Mouse (Mus musculus): ENCODE results near the gene Gbp4. TPM values are rescaled to one million over a fixed set of nuclear protein-coding genes. Genes with fewer than 3 reads are reported as not detected.
"Not testable (repeated sequence)": the region's sequence is repeated elsewhere in the genome, so short reads cannot be mapped to it uniquely, and the experiment has no call there.

Gene Gbp4
- polyA plus RNA-seq, 1 experiment from 2014 or later, result 1.2 TPM

GRCm38 (mm10) chr5:105138906-105139305 is 480 bp downstream of the Gbp4 start:
- TF ChIP-seq CTCF (IDR thresholded peaks at IDR 0.05; ENCODE audit: low read depth), result no peak
- Histone ChIP-seq H3K9ac (no peak overlapping the region), H3K9me3 (ENCODE audit: low read depth, low read length) (no peaks in the 10 kb centered on the region), H3K27ac (ENCODE audit: low read depth) (no peak overlapping the region), H3K4me2 (no peak overlapping the region), H3K4me3 (ENCODE audit: low read depth, low read length) (no peak overlapping the region), H3K27me3 (ENCODE audit: insufficient read depth, low read length) (no peaks in the 10 kb centered on the region), H3K36me3 (ENCODE audit: insufficient read depth) (no peaks in the 10 kb centered on the region), H3K4me1 (ENCODE audit: insufficient read depth) (no peaks in the 10 kb centered on the region)
- WGBS, result 76% methylated on average over 1 of the region's 1 CpGs
- no peak for DNase-seq
- ATAC-seq (ENCODE audit: insufficient read depth), result no peak

GRCm38 (mm10) chr5:105136706-105137304 is 2.6 kb downstream of the Gbp4 start:
- not testable (repeated sequence) for DNase-seq; H3K4me3 ChIP-seq (ENCODE audit: low read depth, low read length); H3K9ac ChIP-seq; H3K4me2 ChIP-seq; H3K36me3 ChIP-seq (ENCODE audit: insufficient read depth); ATAC-seq (ENCODE audit: insufficient read depth); H3K4me1 ChIP-seq (ENCODE audit: insufficient read depth); H3K27ac ChIP-seq (ENCODE audit: low read depth); H3K9me3 ChIP-seq (ENCODE audit: low read depth, low read length); H3K27me3 ChIP-seq (ENCODE audit: insufficient read depth, low read length)
- 87% methylated on average over 3 of the region's 3 CpGs for WGBS

GRCm38 (mm10) chr5:105121731-105122130 is 17.7 kb downstream of the Gbp4 start:
- H3K4me3 ChIP-seq (ENCODE audit: low read depth, low read length); DNase-seq; H3K9ac ChIP-seq; H3K27ac ChIP-seq (ENCODE audit: low read depth); ATAC-seq (ENCODE audit: insufficient read depth); H3K9me3 ChIP-seq (ENCODE audit: low read depth, low read length); H3K36me3 ChIP-seq (ENCODE audit: insufficient read depth); H3K4me2 ChIP-seq; H3K27me3 ChIP-seq (ENCODE audit: insufficient read depth, low read length); H3K4me1 ChIP-seq (ENCODE audit: insufficient read depth): not testable (repeated sequence)
- WGBS, result 65% methylated on average over 6 of the region's 6 CpGs

GRCm38 (mm10) chr5:105115740-105116139 is 23.6 kb downstream of the Gbp4 start:
- no peaks in the 10 kb centered on the region for H3K36me3 ChIP-seq (ENCODE audit: insufficient read depth)
- TF ChIP-seq CTCF (IDR thresholded peaks at IDR 0.05; ENCODE audit: low read depth), result no peak
- 72% methylated on average over 2 of the region's 2 CpGs for WGBS

GRCm38 (mm10) chr5:105114696-105115095 is 24.7 kb downstream of the Gbp4 start:
- Histone ChIP-seq H3K4me1 (ENCODE audit: insufficient read depth) (no peaks in the 10 kb centered on the region), H3K27ac (ENCODE audit: low read depth) (no peak overlapping the region), H3K36me3 (ENCODE audit: insufficient read depth) (no peaks in the 10 kb centered on the region), H3K9me3 (ENCODE audit: low read depth, low read length) (no peaks in the 10 kb centered on the region), H3K4me3 (ENCODE audit: low read depth, low read length) (no peak overlapping the region), H3K4me2 (no peak overlapping the region), H3K27me3 (ENCODE audit: insufficient read depth, low read length) (no peaks in the 10 kb centered on the region), H3K9ac (no peak overlapping the region)
- DNase-seq (no peak), ATAC-seq (ENCODE audit: insufficient read depth) (no peak)
- no peak for TF ChIP-seq CTCF (IDR thresholded peaks at IDR 0.05; ENCODE audit: low read depth)
- 91% methylated on average over 2 of the region's 2 CpGs for whole genome bisulfite sequencing

More at GRCm38 (mm10) chr5:105115740-105116139, 23.6 kb downstream of the Gbp4 start:
- no peak overlapping the region for H3K27ac ChIP-seq (ENCODE audit: low read depth)
- no peak overlapping the region for H3K4me3 ChIP-seq (ENCODE audit: low read depth, low read length)
- ATAC-seq (ENCODE audit: insufficient read depth), result no peak
- no peak overlapping the region for H3K9ac ChIP-seq
- DNase-seq, result no peak
- no peaks in the 10 kb centered on the region for H3K4me1 ChIP-seq (ENCODE audit: insufficient read depth)
- no peak overlapping the region for H3K4me2 ChIP-seq
- H3K9me3 ChIP-seq (ENCODE audit: low read depth, low read length), result no peaks in the 10 kb centered on the region
- H3K27me3 ChIP-seq (ENCODE audit: insufficient read depth, low read length), result no peaks in the 10 kb centered on the region

GRCm38 (mm10) chr5:105113656-105114055 is 25.7 kb downstream of the Gbp4 start:
- no peak for ATAC-seq (ENCODE audit: insufficient read depth)
- no peak for TF ChIP-seq CTCF (IDR thresholded peaks at IDR 0.05; ENCODE audit: low read depth)

GRCm38 (mm10) chr5:105110271-105110852 is 29.0 kb downstream of the Gbp4 start:
- DNase-seq, result peak; percentile 47
- ATAC-seq (ENCODE audit: insufficient read depth), result peak; percentile 77

More at GRCm38 (mm10) chr5:105113656-105114055, 25.7 kb downstream of the Gbp4 start:
- 85% methylated on average over 5 of the region's 5 CpGs for WGBS
- H3K9ac ChIP-seq, result no peak overlapping the region
- H3K27ac ChIP-seq (ENCODE audit: low read depth), result no peak overlapping the region
- H3K36me3 ChIP-seq (ENCODE audit: insufficient read depth), result no peaks in the 10 kb centered on the region
- DNase-seq, result no peak
- no peaks in the 10 kb centered on the region for H3K27me3 ChIP-seq (ENCODE audit: insufficient read depth, low read length)
- H3K4me2 ChIP-seq, result no peak overlapping the region
- H3K4me3 ChIP-seq (ENCODE audit: low read depth, low read length), result no peak overlapping the region
- no peaks in the 10 kb centered on the region for H3K4me1 ChIP-seq (ENCODE audit: insufficient read depth)
- H3K9me3 ChIP-seq (ENCODE audit: low read depth, low read length), result no peaks in the 10 kb centered on the region

GRCm38 (mm10) chr5:105109775-105110174 is 29.6 kb downstream of the Gbp4 start:
- 31% methylated on average over 1 of the region's 1 CpGs for WGBS
- not testable (repeated sequence) for H3K4me3 ChIP-seq (ENCODE audit: low read depth, low read length); ATAC-seq (ENCODE audit: insufficient read depth); H3K27me3 ChIP-seq (ENCODE audit: insufficient read depth, low read length); H3K27ac ChIP-seq (ENCODE audit: low read depth); H3K9ac ChIP-seq; H3K4me1 ChIP-seq (ENCODE audit: insufficient read depth); H3K36me3 ChIP-seq (ENCODE audit: insufficient read depth); H3K9me3 ChIP-seq (ENCODE audit: low read depth, low read length)
- DNase-seq, result peak; percentile 3
- H3K4me2 ChIP-seq, result peak overlapping the region; percentile 15; the same call in 1 of the 2 replicates

More at GRCm38 (mm10) chr5:105110271-105110852, 29.0 kb downstream of the Gbp4 start:
- peak overlapping the region; percentile 36; the same call in 1 of the 2 replicates for H3K27ac ChIP-seq (ENCODE audit: low read depth)
- not testable (repeated sequence) for H3K27me3 ChIP-seq (ENCODE audit: insufficient read depth, low read length); H3K4me1 ChIP-seq (ENCODE audit: insufficient read depth); H3K36me3 ChIP-seq (ENCODE audit: insufficient read depth); H3K9me3 ChIP-seq (ENCODE audit: low read depth, low read length); H3K4me2 ChIP-seq; H3K4me3 ChIP-seq (ENCODE audit: low read depth, low read length); H3K9ac ChIP-seq
- WGBS, result 8% methylated on average over 4 of the region's 4 CpGs

- not testable (repeated sequence) for H3K27me3 ChIP-seq (ENCODE audit: insufficient read depth, low read length); H3K9me3 ChIP-seq (ENCODE audit: low read depth, low read length); H3K36me3 ChIP-seq (ENCODE audit: insufficient read depth); DNase-seq; H3K4me2 ChIP-seq; H3K9ac ChIP-seq; H3K27ac ChIP-seq (ENCODE audit: low read depth); ATAC-seq (ENCODE audit: insufficient read depth); H3K4me1 ChIP-seq (ENCODE audit: insufficient read depth); H3K4me3 ChIP-seq (ENCODE audit: low read depth, low read length)
- WGBS, result 76% methylated on average over 2 of the region's 2 CpGs
Observed at GRCm38 (mm10) chr5:105105689-105106088, 33.7 kb downstream of the Gbp4 start.
